Mouse (Mus musculus): ENCODE measurements around the gene Sephs1.
A peak's percentile ranks its signal among the peaks of the same experiment; 100 is the strongest.

Sephs1 gene

GRCm38 (mm10) chr2:4907916-4908315 lies 26.6 kb downstream of the Sephs1 start:
- DNase-seq, result no peak

- DNase-seq, result peak in 1 of 2 experiments; percentile 48
These were observed 27.5 kb downstream of the Sephs1 start for GRCm38 (mm10) chr2:4908771-4909315.

GRCm38 (mm10) chr2:4909909-4910308 lies 28.5 kb downstream of the Sephs1 start:
- DNase-seq, result peak; percentile 15 to 37

- DNase-seq, result no peak
These were observed 29.2 kb downstream of the Sephs1 start for GRCm38 (mm10) chr2:4910521-4910920.

GRCm38 (mm10) chr2:4913949-4914348 lies 32.6 kb downstream of the Sephs1 start:
- no peak for DNase-seq

- no peak for DNase-seq
These were observed 34.7 kb downstream of the Sephs1 start for GRCm38 (mm10) chr2:4916037-4916436.

- DNase-seq, result peak; percentile 74 to 78
These were observed 36.1 kb downstream of the Sephs1 start for GRCm38 (mm10) chr2:4917326-4918021.

- DNase-seq, result peak; percentile 93 to 94
These were observed 37.7 kb downstream of the Sephs1 start, which contains the start of gene Phyh for GRCm38 (mm10) chr2:4918860-4919739. Gene Phyh, plus strand, starts transcription at chr2:4919019.

- no peak for DNase-seq
These were observed 39.7 kb downstream of the Sephs1 start for GRCm38 (mm10) chr2:4921019-4921418.

GRCm38 (mm10) chr2:4922476-4923164 lies 41.3 kb downstream of the Sephs1 start:
- DNase-seq, result peak; percentile 55 to 68

- DNase-seq, result no peak
These were observed 46.0 kb downstream of the Sephs1 start for GRCm38 (mm10) chr2:4927391-4927790.

GRCm38 (mm10) chr2:4929230-4929629 lies 47.9 kb downstream of the Sephs1 start:
- DNase-seq, result no peak

GRCm38 (mm10) chr2:4934516-4934915 lies 53.2 kb downstream of the Sephs1 start:
- DNase-seq, result no peak

- no peak for DNase-seq
These were observed 56.6 kb downstream of the Sephs1 start for GRCm38 (mm10) chr2:4937931-4938330.

GRCm38 (mm10) chr2:4940861-4941260 lies 59.5 kb downstream of the Sephs1 start:
- DNase-seq, result no peak

- DNase-seq, result peak in 1 of 2 experiments; percentile 25
These were observed 68.3 kb downstream of the Sephs1 start for GRCm38 (mm10) chr2:4949691-4950090.

GRCm38 (mm10) chr2:4950986-4951385 lies 69.6 kb downstream of the Sephs1 start:
- DNase-seq, result no peak

GRCm38 (mm10) chr2:4954216-4954760 lies 72.9 kb downstream of the Sephs1 start:
- DNase-seq, result no peak

- no peak for DNase-seq
These were observed 76.7 kb downstream of the Sephs1 start for GRCm38 (mm10) chr2:4958039-4958438.

All from kidney, adult 8-10 months (tissue).